Mouse (Mus musculus) gonadal fat pad, adult 2 months (tissue): ENCODE results near the gene Defb47. TPM values are rescaled to one million over a fixed set of nuclear protein-coding genes. Genes with fewer than 3 reads are reported as not detected.
A peak's percentile ranks its signal among the peaks of the same experiment; 100 is the strongest.

Experiments
- DNase-seq: peaks from one replicate; pipeline ENCODE4 v3.0.0-alpha.2; 2012; ENCODE audit warnings: low read depth
- polyA plus RNA-seq: library from polyadenylated mRNA; depleted of rRNA; stranded (reverse); fragments of >200 nt; gene quantifications from 2 replicates; pipeline ENCODE4 v1.2.3, GENCODE M21; 2012; rRNA removed

The Defb47 gene
- 3,464 and 4,374 TPM in 2 replicates for polyA plus RNA-seq

GRCm38 (mm10) chr14:62997777-62998176 is at the start of gene Defb47:
Gene Defb47, plus strand, starts transcription at chr14:62998077.
- DNase-seq = no peak

- no peak for DNase-seq
Observed at GRCm38 (mm10) chr14:62956091-62956490, 41.8 kb upstream of the Defb47 start.

GRCm38 (mm10) chr14:62963632-62964031 is 34.2 kb upstream of the Defb47 start:
- no peak for DNase-seq

GRCm38 (mm10) chr14:62965342-62965741 is 32.5 kb upstream of the Defb47 start:
- no peak for DNase-seq

- DNase-seq = no peak
Observed at GRCm38 (mm10) chr14:62965811-62966520, 31.9 kb upstream of the Defb47 start.

- DNase-seq = no peak
Observed at GRCm38 (mm10) chr14:62975046-62975445, 22.8 kb upstream of the Defb47 start.

GRCm38 (mm10) chr14:62979815-62980214 is 18.1 kb upstream of the Defb47 start:
- DNase-seq = no peak

GRCm38 (mm10) chr14:62984410-62984809 is 13.5 kb upstream of the Defb47 start, which contains the start of gene Defb48:
Gene Defb48, minus strand, starts transcription at chr14:62984510.
- DNase-seq = no peak

GRCm38 (mm10) chr14:62991271-62991670 is 6.6 kb upstream of the Defb47 start:
- DNase-seq = no peak

- DNase-seq = no peak
Observed at GRCm38 (mm10) chr14:62991849-62992510, 5.9 kb upstream of the Defb47 start.

- no peak for DNase-seq
Observed at GRCm38 (mm10) chr14:62998977-62999376, 1.1 kb downstream of the Defb47 start.

GRCm38 (mm10) chr14:63002588-63002987 is 4.7 kb downstream of the Defb47 start:
- no peak for DNase-seq

GRCm38 (mm10) chr14:63011471-63011870 is 13.6 kb downstream of the Defb47 start, which contains the start of gene Defb43:
Gene Defb43, plus strand, starts transcription at chr14:63011771.
- DNase-seq = no peak

- no peak for DNase-seq
Observed at GRCm38 (mm10) chr14:63013082-63013481, 15.2 kb downstream of the Defb47 start.

- DNase-seq = no peak
Observed at GRCm38 (mm10) chr14:63014667-63015066, 16.8 kb downstream of the Defb47 start.

- DNase-seq = peak; percentile 9
Observed at GRCm38 (mm10) chr14:63020524-63021156, 22.8 kb downstream of the Defb47 start.

- DNase-seq = no peak
Observed at GRCm38 (mm10) chr14:63046691-63047090, 48.8 kb downstream of the Defb47 start, which contains the start of gene Defb42. Gene Defb42, plus strand, starts transcription at chr14:63046991.

GRCm38 (mm10) chr14:63049910-63050370 is 52.1 kb downstream of the Defb47 start, which contains the start of gene Defb30:
Gene Defb30, minus strand, starts transcription at chr14:63049960.
- no peak for DNase-seq
